Mouse (Mus musculus): ENCODE measurements around the gene Olfr1306. TPM values are rescaled to one million over a fixed set of nuclear protein-coding genes. Genes with fewer than 3 reads are reported as not detected.

Gene Olfr1306
- polyA plus RNA-seq (2016; fragmentation: Nextera tagmentation; extraction: Ambion mirVana) = not detected in 2 replicates

- Histone ChIP-seq H3K4me3 (no peak within 1 kb of the TSS), H3K4me1 (replicated peaks) (no peaks in the 10 kb centered on the region), H3K9me3 (peaks cover 3% of the 10 kb centered on the region; the same call in 1 of the 2 replicates), H3K27ac (no peak within 1 kb of the TSS), H3K27me3 (ENCODE audit: insufficient read depth, poor library complexity, severe bottlenecking) (no peaks in the 10 kb centered on the region), H3K36me3 (no peaks in the 10 kb centered on the region)
- WGBS = 88% methylated on average over 1 of the region's 1 CpGs
- no peak for DNase-seq (ENCODE audit: low spot score)
These were observed at the start of gene Olfr1306 for GRCm38 (mm10) chr2:111916171-111916570. Gene Olfr1306 (minus strand): TSS chr2:111916271.

- 55% methylated on average over 1 of the region's 1 CpGs for WGBS
These were observed 48.8 kb upstream of the Olfr1306 start, which contains the start of gene Olfr1308 for GRCm38 (mm10) chr2:111964844-111965243. Gene Olfr1308 (minus strand): TSS chr2:111964944.

GRCm38 (mm10) chr2:111949340-111949739 lies 33.3 kb upstream of the Olfr1306 start, which contains the start of gene Olfr1307:
Gene Olfr1307 (minus strand): TSS chr2:111949440.
- Histone ChIP-seq H3K27ac (no peak within 1 kb of the TSS), H3K4me1 (replicated peaks) (no peaks in the 10 kb centered on the region), H3K27me3 (ENCODE audit: insufficient read depth, poor library complexity, severe bottlenecking) (no peaks in the 10 kb centered on the region), H3K4me3 (no peak within 1 kb of the TSS), H3K36me3 (no peaks in the 10 kb centered on the region), H3K9me3 (no peaks in the 10 kb centered on the region)
- 81% methylated on average over 1 of the region's 1 CpGs for WGBS
- no peak for DNase-seq (ENCODE audit: low spot score)

More at GRCm38 (mm10) chr2:111964844-111965243, 48.8 kb upstream of the Olfr1306 start, which contains the start of gene Olfr1308:
- no peak within 1 kb of the TSS for H3K4me3 ChIP-seq
- DNase-seq (ENCODE audit: low spot score) = no peak
- H3K27ac ChIP-seq = no peak within 1 kb of the TSS
- H3K9me3 ChIP-seq = no peaks in the 10 kb centered on the region
- no peaks in the 10 kb centered on the region for H3K4me1 ChIP-seq (replicated peaks)
- H3K27me3 ChIP-seq (ENCODE audit: insufficient read depth, poor library complexity, severe bottlenecking) = no peaks in the 10 kb centered on the region
- H3K36me3 ChIP-seq = no peaks in the 10 kb centered on the region

- no peaks in the 10 kb centered on the region for H3K36me3 ChIP-seq
- DNase-seq (ENCODE audit: low spot score) = no peak
- no peak within 1 kb of the TSS for H3K4me3 ChIP-seq
- 92% methylated on average over 2 of the region's 2 CpGs for WGBS
- no peaks in the 10 kb centered on the region for H3K4me1 ChIP-seq (replicated peaks)
- H3K27ac ChIP-seq = no peak within 1 kb of the TSS
- H3K27me3 ChIP-seq (ENCODE audit: insufficient read depth, poor library complexity, severe bottlenecking) = no peaks in the 10 kb centered on the region
- 0 out of 2 replicates have a peak, but pooled peaks cover 5% of the 10 kb centered on the region for H3K9me3 ChIP-seq
These were observed 39.0 kb downstream of the Olfr1306 start, which contains the start of gene Olfr1305 for GRCm38 (mm10) chr2:111877049-111877448. Gene Olfr1305 (minus strand): TSS chr2:111877149.

Other genes with a start within 250 kb of the Olfr1306 start
- gene Olfr1301, start 165.3 kb downstream of the Olfr1306 start, polyA plus RNA-seq (2016; fragmentation: Nextera tagmentation; extraction: Ambion mirVana) = not detected in 2 replicates
- not detected in 2 replicates for gene Olfr1302, start 138.8 kb downstream of the Olfr1306 start, polyA plus RNA-seq (2016; fragmentation: Nextera tagmentation; extraction: Ambion mirVana)
- gene Olfr1303, start 95.9 kb downstream of the Olfr1306 start, polyA plus RNA-seq (2016; fragmentation: Nextera tagmentation; extraction: Ambion mirVana) = not detected in 2 replicates
- gene Olfr1305, start 39.1 kb downstream of the Olfr1306 start, polyA plus RNA-seq (2016; fragmentation: Nextera tagmentation; extraction: Ambion mirVana) = not detected in 2 replicates
- not detected in 2 replicates for gene Olfr1307, start 33.2 kb upstream of the Olfr1306 start, polyA plus RNA-seq (2016; fragmentation: Nextera tagmentation; extraction: Ambion mirVana)
- gene Olfr1308, start 48.7 kb upstream of the Olfr1306 start, polyA plus RNA-seq (2016; fragmentation: Nextera tagmentation; extraction: Ambion mirVana) = not detected in 2 replicates
- gene Olfr1309, start 74.0 kb upstream of the Olfr1306 start, polyA plus RNA-seq (2016; fragmentation: Nextera tagmentation; extraction: Ambion mirVana) = not detected in 2 replicates
- gene Olfr1310, start 96.4 kb upstream of the Olfr1306 start, polyA plus RNA-seq (2016; fragmentation: Nextera tagmentation; extraction: Ambion mirVana) = not detected in 2 replicates
- not detected in 2 replicates for gene Olfr1311, start 108.1 kb upstream of the Olfr1306 start, polyA plus RNA-seq (2016; fragmentation: Nextera tagmentation; extraction: Ambion mirVana)
- gene Olfr1312, start 134.0 kb upstream of the Olfr1306 start, polyA plus RNA-seq (2016; fragmentation: Nextera tagmentation; extraction: Ambion mirVana) = not detected in 2 replicates
- gene Olfr1313, start 161.6 kb upstream of the Olfr1306 start, polyA plus RNA-seq (2016; fragmentation: Nextera tagmentation; extraction: Ambion mirVana) = not detected in 2 replicates
- not detected in 2 replicates for gene Olfr1314, start 180.5 kb upstream of the Olfr1306 start, polyA plus RNA-seq (2016; fragmentation: Nextera tagmentation; extraction: Ambion mirVana)
- not detected in 2 replicates for gene Olfr1315-ps1, start 199.2 kb upstream of the Olfr1306 start, polyA plus RNA-seq (2016; fragmentation: Nextera tagmentation; extraction: Ambion mirVana)
- gene Olfr1316, start 218.7 kb upstream of the Olfr1306 start, polyA plus RNA-seq (2016; fragmentation: Nextera tagmentation; extraction: Ambion mirVana) = not detected in 2 replicates
- not detected in 2 replicates for gene Olfr1317, start 224.1 kb upstream of the Olfr1306 start, polyA plus RNA-seq (2016; fragmentation: Nextera tagmentation; extraction: Ambion mirVana)
- gene Olfr1318, start 237.9 kb upstream of the Olfr1306 start, polyA plus RNA-seq (2016; fragmentation: Nextera tagmentation; extraction: Ambion mirVana) = not detected in 2 replicates

Data from hindbrain, embryonic 10.5 days (tissue).